Mouse (Mus musculus) stomach, postnatal 0 days (tissue): ENCODE measurements at regions not wholly inside any gene's neighbourhood (a gene's known extent, or its start where the extent isn't known, plus 50 kb on each side); places are given as distances from the start of the nearest gene placed in this dataset.

ENCODE experiments used
- CTCF ChIP-seq: IDR thresholded peaks from 2 replicates; pipeline ENCODE4 v1.5.1; 2016; ENCODE audit warnings: antibody characterized with exemption, low read depth, mild to moderate bottlenecking, moderate library complexity
- EP300 ChIP-seq: optimal IDR thresholded peaks from 2 replicates; pipeline ENCODE3; 2016; ENCODE audit warnings: antibody characterized with exemption

- TF ChIP-seq CTCF (no peak), EP300 (no peak)
Observed at GRCm38 (mm10) chr8:128202158-128202886, 156.1 kb upstream of the Nrp1 start.
